Mouse (Mus musculus) lung, adult 2 months (tissue): Measurements from ENCODE around the gene Mettl14. TPM values are rescaled to one million over a fixed set of nuclear protein-coding genes. Genes with fewer than 3 reads are reported as not detected.

Source experiments
- DNase-seq: peaks from one replicate; pipeline ENCODE4 v3.0.0; 2022
- H3K4me1 ChIP-seq: fragments of 200-500 bp; 2 replicates; pipeline ENCODE4 v1.6.1; 2011; ENCODE audit warnings: low read length; ENCODE audit not compliant: control insufficient read depth, insufficient read depth
- H3K4me3 ChIP-seq: fragments of 200-500 bp; replicated peaks from 2 replicates; pipeline ENCODE3; 2011; ENCODE audit warnings: low read depth, mild to moderate bottlenecking, control low read depth, low read length; ENCODE audit errors: extremely low read depth
- CTCF ChIP-seq: fragments of 200-500 bp; IDR thresholded peaks from 2 replicates; pipeline ENCODE4 v1.5.1; 2011; ENCODE audit warnings: mild to moderate bottlenecking, low read length, control low read depth; ENCODE audit not compliant: insufficient read depth
- POLR2A ChIP-seq: fragments of 200-500 bp; IDR thresholded peaks from 2 replicates; pipeline ENCODE4 v1.6.1; 2011; ENCODE audit warnings: low read depth, mild to moderate bottlenecking, control low read depth, low read length, borderline replicate concordance; ENCODE audit errors: extremely low read depth
- WGBS: fragments of 180-500 bp; shearing (Covaris S2); methylation state at CpG from one replicate; pipeline ENCODE4 v1.1.7; 2018; 5-methylcytosine and 5-hydroxymethylcytosine counted together
- polyA plus RNA-seq: library from polyadenylated mRNA; depleted of rRNA; stranded (reverse); fragments of >200 nt; gene quantifications from 2 replicates; pipeline ENCODE4 v1.2.3, GENCODE M21; 2012; rRNA removed

Gene Mettl14
- 3.3 and 5.7 TPM in 2 replicates for polyA plus RNA-seq

DNA sequence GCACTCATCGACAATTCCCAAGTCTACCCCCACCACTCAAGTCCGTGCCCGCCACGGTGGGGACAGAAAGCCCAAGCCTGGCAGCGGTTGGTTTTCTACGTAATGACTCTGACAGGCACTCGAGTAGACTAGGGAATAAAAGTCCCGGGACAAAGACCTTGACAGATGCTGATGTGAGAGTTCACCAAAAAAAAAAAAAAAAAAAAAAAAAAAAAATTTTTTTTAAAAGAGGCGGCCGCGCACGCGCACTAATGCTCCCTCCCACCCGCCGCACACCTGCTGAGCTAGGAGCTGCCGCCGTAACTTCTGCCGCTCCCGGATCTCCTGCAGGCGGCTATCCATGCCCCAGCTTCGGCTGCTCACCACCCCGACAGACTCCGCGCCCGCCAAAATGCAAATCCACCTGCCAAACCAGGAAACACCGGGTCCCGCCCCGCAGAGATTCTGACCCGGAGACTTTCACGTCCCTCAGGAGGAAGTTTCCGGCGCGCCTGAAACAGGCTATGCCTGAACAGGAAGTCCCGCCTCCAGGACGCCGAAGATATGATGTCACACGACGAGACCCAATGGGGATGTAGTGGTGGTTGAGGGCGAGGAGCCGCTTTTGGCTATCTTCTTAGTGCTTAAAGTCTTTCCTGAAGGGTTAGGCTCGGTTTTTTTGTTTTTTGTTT is at the start of gene Mettl14:
TSS of gene Mettl14 (minus strand) at position 623 of the 671 bp plus-strand sequence.
- TF ChIP-seq POLR2A (peak; percentile 70; the same call in 1 of the 2 replicates), CTCF (no peak)
- Histone ChIP-seq H3K4me1 (no peaks in the 10 kb centered on the region; the same call in none of the 2 replicates), H3K4me3 (peak within 1 kb of the TSS; percentile 97)
- under 1% methylated on average over 41 of the region's 41 CpGs for WGBS
- DNase-seq, result peak; percentile 93

- DNase-seq, result no peak
- TF ChIP-seq POLR2A, result no peak
- no peak for TF ChIP-seq CTCF
- no peak overlapping the region for H3K4me3 ChIP-seq
- no peaks in the 10 kb centered on the region for H3K4me1 ChIP-seq
- 67% methylated on average over 3 of the region's 3 CpGs for WGBS
These were observed 47.5 kb upstream of the Mettl14 start for GRCm38 (mm10) chr3:123433362-123433761.

DNA sequence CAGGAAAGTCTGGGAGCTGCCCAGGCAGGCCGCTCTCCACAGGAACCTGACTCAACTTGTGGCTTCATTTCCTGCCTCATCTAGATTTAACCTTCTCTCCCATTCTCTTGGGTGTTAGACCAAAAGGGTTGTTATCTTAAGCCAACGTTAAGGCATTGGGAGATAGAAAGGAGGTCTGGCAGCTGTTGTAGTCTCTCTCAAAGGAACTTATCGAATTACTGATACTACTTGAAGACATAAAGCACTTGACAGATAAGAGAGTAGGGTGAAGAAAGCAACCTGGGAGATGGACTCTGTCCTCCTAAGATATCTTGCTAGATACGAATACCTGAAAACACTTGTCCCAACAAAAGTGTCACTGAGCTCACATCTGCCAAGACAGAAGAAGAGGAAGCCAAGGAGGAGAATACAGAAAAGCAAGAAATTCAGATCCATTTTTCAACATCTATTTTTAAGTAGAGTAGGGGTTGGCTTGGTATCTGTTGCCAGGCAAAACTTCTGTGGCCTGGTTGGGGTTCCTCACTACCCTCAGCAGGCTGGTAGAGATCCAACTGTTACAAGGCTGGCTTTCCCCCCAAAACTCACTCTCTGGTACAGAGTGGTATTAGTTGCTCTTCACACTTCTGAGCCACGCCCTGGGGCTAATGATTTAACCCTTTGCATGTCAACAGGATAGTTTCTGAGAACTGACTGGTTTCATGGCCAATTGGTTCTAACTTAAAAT is 46.2 kb upstream of the Mettl14 start:
- no peaks in the 10 kb centered on the region for H3K4me1 ChIP-seq
- no peak for TF ChIP-seq CTCF
- TF ChIP-seq POLR2A, result no peak
- H3K4me3 ChIP-seq, result no peak overlapping the region
- WGBS, result 52% methylated on average over 5 of the region's 5 CpGs
- DNase-seq, result no peak

DNA sequence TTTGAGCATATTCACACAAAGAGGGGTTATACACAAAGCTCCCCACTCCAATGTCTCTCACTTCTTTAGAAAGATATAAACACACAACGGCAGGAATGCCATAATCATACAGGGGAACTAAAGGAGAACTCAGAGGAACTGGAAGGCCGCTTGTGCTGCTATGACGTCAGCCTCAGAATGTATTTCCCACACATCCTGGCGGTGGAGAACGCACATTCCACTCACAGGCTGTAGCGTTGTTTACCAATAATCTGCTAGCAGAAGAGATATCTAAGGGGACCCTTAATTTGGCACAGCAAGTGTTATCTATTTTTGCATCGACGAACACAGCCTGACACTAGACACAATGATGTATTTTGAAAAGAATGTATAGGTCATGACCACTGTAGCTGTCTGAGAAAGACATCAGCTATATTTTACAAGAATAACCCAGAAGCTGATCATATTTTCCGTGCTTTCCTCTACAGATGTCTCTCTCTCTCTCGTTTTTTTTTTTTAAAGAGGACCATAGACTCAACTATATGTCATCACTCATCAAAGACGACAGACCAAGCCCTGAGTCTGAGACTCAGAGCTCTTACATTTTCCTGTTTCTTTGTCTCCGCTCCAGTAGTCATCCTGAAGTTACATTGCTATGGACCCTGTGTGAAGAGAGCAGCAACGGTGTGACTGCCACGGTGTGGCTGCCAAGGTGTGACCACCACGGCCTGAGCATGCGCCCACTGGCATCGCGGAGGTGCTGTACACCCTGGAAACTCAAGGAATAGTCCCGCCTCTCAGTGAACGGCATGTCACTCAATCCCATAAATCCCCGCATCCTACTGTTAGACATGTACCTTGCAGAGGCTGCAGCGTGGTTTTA is 43.9 kb upstream of the Mettl14 start:
- TF ChIP-seq CTCF (no peak), POLR2A (no peak)

DNA sequence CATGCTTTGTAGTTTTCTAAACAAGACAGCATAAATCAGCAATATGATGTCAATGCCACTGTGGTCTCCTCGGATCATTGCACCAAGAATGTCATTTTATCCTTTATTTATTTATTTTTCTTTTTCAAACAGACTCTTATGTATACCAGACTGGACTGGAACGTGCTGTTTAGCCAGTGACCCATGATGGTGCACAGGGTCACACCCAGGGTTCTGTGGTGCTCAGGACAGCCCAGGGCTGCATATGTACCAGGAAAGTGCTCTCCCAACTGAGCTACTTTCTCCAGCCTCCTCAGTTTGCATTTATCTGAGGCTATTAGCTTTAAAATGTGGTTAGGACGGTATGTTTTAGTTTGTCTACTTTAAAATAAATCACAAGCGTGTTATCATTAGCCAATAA is 42.1 kb upstream of the Mettl14 start:
- H3K4me3 ChIP-seq, result no peak overlapping the region
- WGBS, result 60% methylated on average over 4 of the region's 4 CpGs
- TF ChIP-seq POLR2A (no peak), CTCF (no peak)
- no peaks in the 10 kb centered on the region for H3K4me1 ChIP-seq
- no peak for DNase-seq

More for the DNA sequence above, 43.9 kb upstream of the Mettl14 start:
- H3K4me3 ChIP-seq, result no peak overlapping the region
- WGBS, result 65% methylated on average over 22 of the region's 22 CpGs
- no peak for DNase-seq
- H3K4me1 ChIP-seq, result no peaks in the 10 kb centered on the region

- TF ChIP-seq CTCF (no peak), POLR2A (no peak)
- DNase-seq, result no peak
- Histone ChIP-seq H3K4me1 (no peaks in the 10 kb centered on the region), H3K4me3 (no peak overlapping the region)
- WGBS, result 56% methylated on average over 2 of the region's 2 CpGs
These were observed 39.7 kb upstream of the Mettl14 start for GRCm38 (mm10) chr3:123425647-123426046.

- Histone ChIP-seq H3K4me3 (no peak overlapping the region), H3K4me1 (no peaks in the 10 kb centered on the region)
- DNase-seq, result no peak
- WGBS, result 82% methylated on average over 5 of the region's 5 CpGs
- TF ChIP-seq CTCF (no peak), POLR2A (no peak)
These were observed 27.3 kb upstream of the Mettl14 start for GRCm38 (mm10) chr3:123413173-123413572.

DNA sequence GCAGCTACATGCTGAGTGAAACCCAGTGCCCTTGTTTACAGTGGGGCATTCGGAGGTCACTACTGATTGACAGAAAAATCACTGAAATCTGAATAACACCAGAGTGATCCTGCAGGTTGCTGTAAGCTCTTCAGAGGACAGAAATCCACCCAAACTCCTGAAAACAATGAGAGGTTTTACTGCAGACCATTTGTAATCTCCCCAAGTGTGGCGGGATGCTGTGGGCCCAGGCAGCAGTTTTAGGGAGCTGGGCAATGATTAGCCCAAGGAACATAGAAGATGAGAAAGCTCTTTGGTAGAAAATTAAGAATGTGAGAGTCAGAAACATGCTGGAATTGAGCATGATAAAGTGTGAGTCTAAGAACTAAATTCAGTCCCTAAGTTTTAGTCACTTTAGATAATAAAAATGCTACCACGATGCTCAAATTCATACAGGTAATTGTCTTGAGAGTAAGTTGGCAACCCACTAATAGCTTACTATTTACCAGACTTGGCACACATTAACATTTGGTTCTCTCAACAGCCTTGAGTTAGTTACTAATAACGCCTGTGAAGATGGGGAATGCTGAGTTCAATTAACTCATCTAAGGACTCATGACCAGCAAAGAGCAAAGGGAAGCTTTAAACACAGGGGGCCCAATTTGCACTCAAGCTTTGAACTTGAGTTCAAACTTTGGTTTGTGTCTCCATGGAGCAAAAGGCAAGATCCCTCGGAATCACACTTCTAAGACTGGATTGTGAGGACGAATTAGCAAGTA is 26.1 kb upstream of the Mettl14 start:
- no peak for DNase-seq
- Histone ChIP-seq H3K4me1 (no peaks in the 10 kb centered on the region), H3K4me3 (no peak overlapping the region)
- 79% methylated on average over 6 of the region's 6 CpGs for WGBS
- TF ChIP-seq CTCF (no peak), POLR2A (no peak)

DNA sequence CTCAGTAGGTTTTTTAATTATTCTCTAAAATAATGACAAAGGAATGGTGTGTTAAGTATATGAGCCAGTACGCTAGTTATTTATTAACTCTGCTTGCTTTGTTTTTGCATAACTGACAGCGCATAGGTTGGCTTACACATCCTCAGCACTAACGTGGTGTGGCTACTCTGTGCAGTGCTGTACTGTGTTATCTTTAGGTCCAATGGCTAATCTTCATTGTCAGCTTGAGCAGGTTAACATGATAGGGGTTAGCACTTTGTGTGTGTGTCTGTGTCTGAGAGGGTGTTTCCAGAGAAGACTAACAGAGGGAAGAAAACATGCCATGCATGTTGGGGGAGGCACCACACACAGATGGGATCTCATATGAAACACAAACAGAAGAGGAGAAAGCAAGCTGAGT is 19.0 kb upstream of the Mettl14 start:
- TF ChIP-seq POLR2A (no peak), CTCF (no peak)
- Histone ChIP-seq H3K4me1 (no peaks in the 10 kb centered on the region), H3K4me3 (no peak overlapping the region)
- WGBS, result 70% methylated on average over 3 of the region's 3 CpGs
- no peak for DNase-seq
